8 mouse cellular contexts compared by ENCODE assay signal in genomic region chr13:52582878-52583661, GRCm38 (mm10). TPM values are rescaled to one million over a fixed set of nuclear protein-coding genes. Genes with fewer than 3 reads are reported as not detected.
A peak's percentile ranks its signal among the peaks of the same experiment; 100 is the strongest.
DNase-seq lines count a peak whose midpoint lies in the region; ATAC-seq lines count a peak whose summit lies in the region.

Syk (plus strand) TSS chr13:52583173.

- H3K4me2 ChIP-seq in forebrain, embryonic 13.5 days = peak within 1 kb of the TSS; percentile 96

- WGBS in forebrain, embryonic 13.5 days = 1% methylated on average over 63 of the region's 70 CpGs

- H3K9ac ChIP-seq in forebrain, embryonic 13.5 days = peak within 1 kb of the TSS; percentile 68

- H3K27me3 ChIP-seq in forebrain, embryonic 13.5 days = peaks cover 46% of the 10 kb centered on the region

- ATAC-seq in forebrain, embryonic 13.5 days = peak; percentile 67

- H3K4me3 ChIP-seq in forebrain, embryonic 13.5 days = peak within 1 kb of the TSS; percentile 58

- H3K9me3 ChIP-seq in forebrain, embryonic 13.5 days (replicated peaks) = no peaks in the 10 kb centered on the region

- intact Hi-C loops in heart, postnatal 25 days (cut with DNase I) = loop anchor here (2.0 kb wide), 1 partner anchor 20 kb away; no protein-coding TSS in a partner anchor

- DNase-seq in A20 (ENCODE audit: low read depth, low spot score) = peak; percentile 57
- DNase-seq in adrenal gland, postnatal 10 days = peak; percentile 68
- peak; percentile 55 for DNase-seq in heart, postnatal 25 days (ENCODE audit: low spot score)
- peak; percentile 23 to 30 for DNase-seq in layer of hippocampus, postnatal 36 days
- DNase-seq in lung, postnatal 4 days = peak; percentile 82 to 84
- DNase-seq in retina, postnatal 7 days (ENCODE audit: low read depth, low spot score) = peak; percentile 6
- DNase-seq in urinary bladder, adult 18-20 months (ENCODE audit: low spot score in 2 of 2) = peak; percentile 30 to 61

- H3K4me1 ChIP-seq in forebrain, embryonic 13.5 days = peaks cover 15% of the 10 kb centered on the region

- no peaks in the 10 kb centered on the region for H3K36me3 ChIP-seq in forebrain, embryonic 13.5 days (ENCODE audit: poor library complexity, severe bottlenecking)

- no peak within 1 kb of the TSS for H3K27ac ChIP-seq in forebrain, embryonic 13.5 days

RNA-seq across cellular contexts. Expression of gene Syk, which starts in this region (rescaled TPM):
- 1 to 10 TPM; 8.2 to 8.3 TPM for total RNA-seq in adrenal gland, postnatal 10 days (2021)
- 0.81 and 1.1 TPM in 2 replicates for polyA plus RNA-seq in forebrain, embryonic 13.5 days (2015; fragmentation: Nextera tagmentation; extraction: Ambion mirVana)
- 10 to 100 TPM; 16.3 to 18.6 TPM for total RNA-seq in heart, postnatal 25 days (2021)
- 1 to 10 TPM; 2.9 to 3.8 TPM for total RNA-seq in layer of hippocampus, postnatal 36 days (2021)

Comparison
In these comparisons a context has a peak if more than half of its experiments do, and no peak if none do; other contexts are left out.
1. DNase-seq: peak in every context shown above with its lines; median percentile 83 in lung, postnatal 4 days; 68 in adrenal gland, postnatal 10 days; 57 in A20; 55 in heart, postnatal 25 days; 46 in urinary bladder, adult 18-20 months; 26 in layer of hippocampus, postnatal 36 days; 6 in retina, postnatal 7 days.